Mouse (Mus musculus) subcutaneous adipose tissue, adult 2 months (tissue): ENCODE measurements around the gene Gm13694. TPM values are rescaled to one million over a fixed set of nuclear protein-coding genes. Genes with fewer than 3 reads are reported as not detected.

Source experiments
- polyA plus RNA-seq: library from polyadenylated mRNA; depleted of rRNA; stranded (reverse); fragments of >200 nt; gene quantifications from 2 replicates; pipeline ENCODE4 v1.2.3, GENCODE M21; 2012; ENCODE audit warnings: low replicate concordance; rRNA removed

Gene Gm13694
- not detected in 2 replicates for polyA plus RNA-seq

DNA sequence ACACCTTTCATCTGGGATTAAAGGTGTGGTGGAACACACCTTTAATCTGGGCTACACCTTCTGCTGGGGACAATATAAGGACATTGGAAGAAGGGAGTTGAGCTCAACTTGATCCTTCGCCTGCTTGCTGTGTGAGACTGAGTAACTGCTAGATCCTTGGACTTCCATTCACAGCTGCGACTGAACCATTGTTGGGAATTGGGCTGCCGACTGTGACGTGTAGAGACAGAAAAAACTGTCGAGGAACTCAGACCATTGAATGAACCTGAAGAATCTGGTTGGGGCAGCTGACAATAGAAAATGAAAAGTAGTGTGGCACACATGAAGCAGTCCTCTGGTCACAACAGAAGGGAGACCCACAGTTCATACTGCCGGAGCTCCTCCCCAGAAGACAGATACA is at the start of gene Gm13694:
TSS of gene Gm13694 (plus strand) at position 301 of the 400 bp plus-strand sequence.

DNA sequence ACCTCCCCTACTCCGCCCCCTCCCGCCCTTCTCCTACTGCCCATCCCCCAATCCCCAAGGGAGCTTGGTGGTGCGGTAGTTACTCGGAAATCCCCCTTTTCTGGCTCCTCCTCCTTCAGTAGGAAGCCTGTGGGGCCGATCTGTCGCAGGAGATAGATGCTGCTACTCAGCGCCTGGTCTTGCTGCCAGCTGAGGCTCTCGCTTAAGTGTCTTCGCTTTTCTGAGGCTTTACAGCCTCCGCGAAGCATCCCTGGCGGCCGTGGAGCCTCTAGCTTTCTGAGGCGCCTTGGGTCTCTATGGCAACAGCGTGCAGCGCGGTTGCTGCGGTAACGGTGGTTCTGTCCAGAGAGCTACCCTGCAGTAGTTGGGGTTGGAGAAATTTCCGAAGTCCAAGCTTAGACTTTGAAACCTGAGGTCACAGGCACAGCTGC is 37.8 kb upstream of the Gm13694 start, which contains the start of gene Zswim2:
TSS of gene Zswim2 (minus strand) at position 298 of the 431 bp plus-strand sequence.

DNA sequence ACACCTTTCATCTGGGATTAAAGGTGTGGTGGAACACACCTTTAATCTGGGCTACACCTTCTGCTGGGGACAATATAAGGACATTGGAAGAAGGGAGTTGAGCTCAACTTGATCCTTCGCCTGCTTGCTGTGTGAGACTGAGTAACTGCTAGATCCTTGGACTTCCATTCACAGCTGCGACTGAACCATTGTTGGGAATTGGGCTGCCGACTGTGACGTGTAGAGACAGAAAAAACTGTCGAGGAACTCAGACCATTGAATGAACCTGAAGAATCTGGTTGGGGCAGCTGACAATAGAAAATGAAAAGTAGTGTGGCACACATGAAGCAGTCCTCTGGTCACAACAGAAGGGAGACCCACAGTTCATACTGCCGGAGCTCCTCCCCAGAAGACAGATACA is 23.3 kb upstream of the Gm13694 start, which contains the start of gene Gm13698:
TSS of gene Gm13698 (plus strand) at position 301 of the 400 bp plus-strand sequence.

DNA sequence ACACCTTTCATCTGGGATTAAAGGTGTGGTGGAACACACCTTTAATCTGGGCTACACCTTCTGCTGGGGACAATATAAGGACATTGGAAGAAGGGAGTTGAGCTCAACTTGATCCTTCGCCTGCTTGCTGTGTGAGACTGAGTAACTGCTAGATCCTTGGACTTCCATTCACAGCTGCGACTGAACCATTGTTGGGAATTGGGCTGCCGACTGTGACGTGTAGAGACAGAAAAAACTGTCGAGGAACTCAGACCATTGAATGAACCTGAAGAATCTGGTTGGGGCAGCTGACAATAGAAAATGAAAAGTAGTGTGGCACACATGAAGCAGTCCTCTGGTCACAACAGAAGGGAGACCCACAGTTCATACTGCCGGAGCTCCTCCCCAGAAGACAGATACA is 17.5 kb upstream of the Gm13694 start, which contains the start of gene Gm13693:
TSS of gene Gm13693 (plus strand) at position 301 of the 400 bp plus-strand sequence.

DNA sequence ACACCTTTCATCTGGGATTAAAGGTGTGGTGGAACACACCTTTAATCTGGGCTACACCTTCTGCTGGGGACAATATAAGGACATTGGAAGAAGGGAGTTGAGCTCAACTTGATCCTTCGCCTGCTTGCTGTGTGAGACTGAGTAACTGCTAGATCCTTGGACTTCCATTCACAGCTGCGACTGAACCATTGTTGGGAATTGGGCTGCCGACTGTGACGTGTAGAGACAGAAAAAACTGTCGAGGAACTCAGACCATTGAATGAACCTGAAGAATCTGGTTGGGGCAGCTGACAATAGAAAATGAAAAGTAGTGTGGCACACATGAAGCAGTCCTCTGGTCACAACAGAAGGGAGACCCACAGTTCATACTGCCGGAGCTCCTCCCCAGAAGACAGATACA is 11.7 kb upstream of the Gm13694 start, which contains the start of gene Gm13695:
TSS of gene Gm13695 (plus strand) at position 301 of the 400 bp plus-strand sequence.

DNA sequence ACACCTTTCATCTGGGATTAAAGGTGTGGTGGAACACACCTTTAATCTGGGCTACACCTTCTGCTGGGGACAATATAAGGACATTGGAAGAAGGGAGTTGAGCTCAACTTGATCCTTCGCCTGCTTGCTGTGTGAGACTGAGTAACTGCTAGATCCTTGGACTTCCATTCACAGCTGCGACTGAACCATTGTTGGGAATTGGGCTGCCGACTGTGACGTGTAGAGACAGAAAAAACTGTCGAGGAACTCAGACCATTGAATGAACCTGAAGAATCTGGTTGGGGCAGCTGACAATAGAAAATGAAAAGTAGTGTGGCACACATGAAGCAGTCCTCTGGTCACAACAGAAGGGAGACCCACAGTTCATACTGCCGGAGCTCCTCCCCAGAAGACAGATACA is 5.9 kb upstream of the Gm13694 start, which contains the start of gene Gm13696:
TSS of gene Gm13696 (plus strand) at position 301 of the 400 bp plus-strand sequence.

DNA sequence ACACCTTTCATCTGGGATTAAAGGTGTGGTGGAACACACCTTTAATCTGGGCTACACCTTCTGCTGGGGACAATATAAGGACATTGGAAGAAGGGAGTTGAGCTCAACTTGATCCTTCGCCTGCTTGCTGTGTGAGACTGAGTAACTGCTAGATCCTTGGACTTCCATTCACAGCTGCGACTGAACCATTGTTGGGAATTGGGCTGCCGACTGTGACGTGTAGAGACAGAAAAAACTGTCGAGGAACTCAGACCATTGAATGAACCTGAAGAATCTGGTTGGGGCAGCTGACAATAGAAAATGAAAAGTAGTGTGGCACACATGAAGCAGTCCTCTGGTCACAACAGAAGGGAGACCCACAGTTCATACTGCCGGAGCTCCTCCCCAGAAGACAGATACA is 5.7 kb downstream of the Gm13694 start, which contains the start of gene Gm13697:
TSS of gene Gm13697 (plus strand) at position 301 of the 400 bp plus-strand sequence.

DNA sequence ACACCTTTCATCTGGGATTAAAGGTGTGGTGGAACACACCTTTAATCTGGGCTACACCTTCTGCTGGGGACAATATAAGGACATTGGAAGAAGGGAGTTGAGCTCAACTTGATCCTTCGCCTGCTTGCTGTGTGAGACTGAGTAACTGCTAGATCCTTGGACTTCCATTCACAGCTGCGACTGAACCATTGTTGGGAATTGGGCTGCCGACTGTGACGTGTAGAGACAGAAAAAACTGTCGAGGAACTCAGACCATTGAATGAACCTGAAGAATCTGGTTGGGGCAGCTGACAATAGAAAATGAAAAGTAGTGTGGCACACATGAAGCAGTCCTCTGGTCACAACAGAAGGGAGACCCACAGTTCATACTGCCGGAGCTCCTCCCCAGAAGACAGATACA is 11.5 kb downstream of the Gm13694 start, which contains the start of gene Gm13691:
TSS of gene Gm13691 (plus strand) at position 301 of the 400 bp plus-strand sequence.

Other genes with a start within 250 kb of the Gm13694 start
- gene Fam171b, start 166.3 kb upstream of the Gm13694 start, polyA plus RNA-seq: 1.1 and 3.3 TPM in 2 replicates
- not detected in 2 replicates for gene Zswim2, start 37.7 kb upstream of the Gm13694 start, polyA plus RNA-seq
- not detected in 2 replicates for gene Gm13698, start 23.2 kb upstream of the Gm13694 start, polyA plus RNA-seq
- gene Gm13693, start 17.4 kb upstream of the Gm13694 start, polyA plus RNA-seq: not detected in 2 replicates
- not detected in 2 replicates for gene Gm13695, start 11.6 kb upstream of the Gm13694 start, polyA plus RNA-seq
- gene Gm13696, start 5.8 kb upstream of the Gm13694 start, polyA plus RNA-seq: not detected in 2 replicates
- gene Gm13697, start 5.8 kb downstream of the Gm13694 start, polyA plus RNA-seq: not detected in 2 replicates
- gene Gm13691, start 11.6 kb downstream of the Gm13694 start, polyA plus RNA-seq: not detected in 2 replicates